Mouse (Mus musculus) kidney, embryonic 14.5 days (tissue): ENCODE measurements at regions not wholly inside any gene's neighbourhood (a gene's known extent, or its start where the extent isn't known, plus 50 kb on each side); places are given as distances from the start of the nearest gene placed in this dataset.

ENCODE experiments used
- ATAC-seq: fragments of 200-750 bp; cut with Nextera tagmentation; 2 replicates; pipeline ENCODE4 v1.8.0; 2017; ENCODE audit warnings: moderate number of reproducible peaks, mild to moderate bottlenecking, moderate TSS enrichment, moderate library complexity; ENCODE audit not compliant: low FRiP score, low TSS enrichment
- H3K27ac ChIP-seq: fragments of 300-500 bp; sonication (generic); 2 replicates; pipeline ENCODE4 v1.5.1; 2014; ENCODE audit warnings: low read depth, mild to moderate bottlenecking, low read length, moderate library complexity, mixed read lengths
- H3K27me3 ChIP-seq: fragments of 300-500 bp; sonication (generic); 2 replicates; pipeline ENCODE4 v1.6.1; 2014; ENCODE audit warnings: mild to moderate bottlenecking, low read length; ENCODE audit not compliant: control insufficient read depth, insufficient read depth
- H3K36me3 ChIP-seq: fragments of 300-500 bp; sonication (generic); 2 replicates; pipeline ENCODE4 v1.6.1; 2014; ENCODE audit warnings: low read length, mixed read lengths; ENCODE audit not compliant: control insufficient read depth, insufficient read depth
- H3K4me1 ChIP-seq: fragments of 300-500 bp; sonication (generic); 2 replicates; pipeline ENCODE4 v1.6.1; 2014; ENCODE audit warnings: low read length, mixed read lengths; ENCODE audit not compliant: control insufficient read depth, insufficient read depth
- H3K4me2 ChIP-seq: fragments of 300-500 bp; sonication (generic); replicated peaks from 2 replicates; pipeline ENCODE4 v1.6.1; 2014; ENCODE audit warnings: low read depth, mild to moderate bottlenecking, low read length
- H3K4me3 ChIP-seq: fragments of 300-500 bp; sonication (generic); 2 replicates; pipeline ENCODE4 v1.5.1; 2014; ENCODE audit warnings: mild to moderate bottlenecking, low read length
- H3K9ac ChIP-seq: fragments of 300-500 bp; sonication (generic); 2 replicates; pipeline ENCODE4 v1.6.1; 2014; ENCODE audit warnings: low read depth, mild to moderate bottlenecking, low read length, moderate library complexity
- H3K9me3 ChIP-seq: fragments of 300-500 bp; sonication (generic); 2 replicates; pipeline ENCODE4 v1.6.1; 2016; ENCODE audit warnings: low read length; ENCODE audit not compliant: control insufficient read depth
- WGBS: fragments of 180-500 bp; shearing (Covaris S2); extraction: QIAGEN DNeasy Blood & Tissue Kit; methylation state at CpG from one replicate; pipeline ENCODE4 v1.1.7; 2014; 5-methylcytosine and 5-hydroxymethylcytosine counted together

DNA sequence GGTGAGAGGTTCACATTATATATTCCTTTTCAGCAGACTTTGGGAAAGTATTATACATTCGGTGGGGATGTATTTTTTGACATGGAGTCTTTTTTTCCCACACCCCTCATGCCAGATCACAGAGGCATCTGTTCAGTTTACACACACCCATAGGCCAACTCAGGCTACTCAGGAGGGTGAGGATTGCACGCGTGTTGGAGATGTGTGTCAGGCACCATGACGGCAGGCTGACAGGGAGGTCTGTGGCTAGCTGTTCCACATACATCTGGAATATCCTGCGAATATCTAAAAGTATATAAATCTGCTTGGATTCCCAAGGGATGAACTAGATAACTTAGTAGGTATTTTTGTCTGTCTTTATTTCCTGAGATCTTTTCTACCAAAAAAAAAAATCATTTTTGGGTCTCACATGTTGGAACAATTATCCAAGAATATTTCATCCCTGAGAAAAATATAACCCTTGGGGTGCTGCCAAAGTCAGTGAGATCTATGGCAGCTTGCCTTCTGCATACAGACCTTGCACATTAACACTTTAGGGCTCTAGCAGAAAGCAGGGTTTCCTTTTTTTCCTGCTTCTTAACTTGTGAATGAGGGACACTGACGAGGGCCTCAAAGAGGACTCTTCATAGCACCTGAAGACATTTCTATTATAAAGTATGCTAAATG is 260.4 kb upstream of the Dph6 start:
- Histone ChIP-seq H3K27ac (no peak overlapping the region), H3K9ac (no peak overlapping the region), H3K4me1 (0 out of 2 replicates have a peak, but pooled peaks cover 8% of the 10 kb centered on the region), H3K9me3 (no peaks in the 10 kb centered on the region), H3K27me3 (no peaks in the 10 kb centered on the region), H3K4me3 (no peak overlapping the region), H3K36me3 (no peaks in the 10 kb centered on the region), H3K4me2 (no peak overlapping the region)
- WGBS = 77% methylated on average over 6 of the region's 6 CpGs
- no peak for ATAC-seq

GRCm38 (mm10) chr2:114918420-114919332 is 263.9 kb upstream of the Dph6 start:
- Histone ChIP-seq H3K27ac (no peak overlapping the region), H3K4me1 (0 out of 2 replicates have a peak, but pooled peaks cover 5% of the 10 kb centered on the region), H3K4me2 (no peak overlapping the region), H3K9me3 (no peaks in the 10 kb centered on the region), H3K27me3 (no peaks in the 10 kb centered on the region), H3K36me3 (no peaks in the 10 kb centered on the region), H3K4me3 (no peak overlapping the region), H3K9ac (no peak overlapping the region)
- ATAC-seq = peak; percentile 87
- 58% methylated on average over 16 of the region's 16 CpGs for WGBS

GRCm38 (mm10) chr2:114923911-114924310 is 269.1 kb upstream of the Dph6 start:
- H3K4me2 ChIP-seq = no peak overlapping the region
- no peaks in the 10 kb centered on the region for H3K36me3 ChIP-seq
- H3K27ac ChIP-seq = no peak overlapping the region
- no peak overlapping the region for H3K4me3 ChIP-seq
- no peaks in the 10 kb centered on the region for H3K9me3 ChIP-seq
- no peak for ATAC-seq
- no peaks in the 10 kb centered on the region for H3K4me1 ChIP-seq
- H3K9ac ChIP-seq = no peak overlapping the region
- H3K27me3 ChIP-seq = no peaks in the 10 kb centered on the region
- WGBS = 73% methylated on average over 2 of the region's 2 CpGs

DNA sequence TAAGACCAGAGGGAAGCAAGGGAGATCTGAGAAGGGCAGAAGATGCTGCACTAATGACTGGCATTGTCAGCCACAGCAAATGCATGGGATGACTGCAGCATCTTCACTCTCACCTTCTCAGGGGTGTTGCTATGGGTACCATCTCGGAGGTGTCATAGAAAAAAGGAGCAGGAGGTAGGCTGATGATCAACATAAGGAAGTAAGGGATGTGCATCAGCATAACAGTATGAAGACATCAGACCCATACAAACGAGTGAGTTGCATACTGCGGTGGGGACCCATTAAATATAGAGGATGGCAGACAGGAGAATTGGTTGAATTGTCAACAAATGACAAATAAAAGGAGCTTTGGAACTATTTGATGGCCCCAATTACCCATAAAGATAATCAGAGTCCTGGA is 280.7 kb upstream of the Dph6 start:
- no peak overlapping the region for H3K9ac ChIP-seq
- H3K27ac ChIP-seq = no peak overlapping the region
- no peak for ATAC-seq
- H3K9me3 ChIP-seq = no peaks in the 10 kb centered on the region
- 62% methylated on average over 3 of the region's 3 CpGs for WGBS
- H3K4me2 ChIP-seq = no peak overlapping the region
- H3K27me3 ChIP-seq = no peaks in the 10 kb centered on the region
- no peaks in the 10 kb centered on the region for H3K4me1 ChIP-seq
- no peaks in the 10 kb centered on the region for H3K36me3 ChIP-seq
- H3K4me3 ChIP-seq = no peak overlapping the region

GRCm38 (mm10) chr2:114938416-114939147 is 283.8 kb upstream of the Dph6 start:
- ATAC-seq = no peak
- H3K9me3 ChIP-seq = no peaks in the 10 kb centered on the region
- H3K27ac ChIP-seq = peak overlapping the region; percentile 55; the same call in 1 of the 2 replicates
- H3K9ac ChIP-seq = no peak overlapping the region
- no peaks in the 10 kb centered on the region for H3K27me3 ChIP-seq
- no peak overlapping the region for H3K4me3 ChIP-seq
- H3K4me2 ChIP-seq = no peak overlapping the region
- no peaks in the 10 kb centered on the region for H3K36me3 ChIP-seq
- no peaks in the 10 kb centered on the region for H3K4me1 ChIP-seq
- WGBS = 51% methylated on average over 7 of the region's 7 CpGs

GRCm38 (mm10) chr2:114966111-114966510 is 311.3 kb upstream of the Dph6 start:
- ATAC-seq = no peak
- no peak overlapping the region for H3K27ac ChIP-seq
- WGBS = 65% methylated on average over 3 of the region's 3 CpGs

GRCm38 (mm10) chr2:114968651-114969050 is 313.9 kb upstream of the Dph6 start:
- ATAC-seq = no peak
- Histone ChIP-seq H3K4me3 (no peak overlapping the region), H3K4me1 (no peaks in the 10 kb centered on the region), H3K9me3 (no peaks in the 10 kb centered on the region), H3K4me2 (no peak overlapping the region), H3K36me3 (no peaks in the 10 kb centered on the region), H3K27me3 (no peaks in the 10 kb centered on the region), H3K27ac (no peak overlapping the region), H3K9ac (no peak overlapping the region)
- WGBS = 67% methylated on average over 1 of the region's 1 CpGs

More at GRCm38 (mm10) chr2:114966111-114966510, 311.3 kb upstream of the Dph6 start:
- Histone ChIP-seq H3K36me3 (no peaks in the 10 kb centered on the region), H3K4me3 (no peak overlapping the region), H3K4me2 (no peak overlapping the region), H3K9me3 (no peaks in the 10 kb centered on the region), H3K4me1 (no peaks in the 10 kb centered on the region), H3K27me3 (no peaks in the 10 kb centered on the region), H3K9ac (no peak overlapping the region)

- H3K9me3 ChIP-seq = no peaks in the 10 kb centered on the region
- H3K4me2 ChIP-seq = no peak overlapping the region
- H3K36me3 ChIP-seq = no peaks in the 10 kb centered on the region
- no peaks in the 10 kb centered on the region for H3K4me1 ChIP-seq
- H3K4me3 ChIP-seq = no peak overlapping the region
- H3K27ac ChIP-seq = no peak overlapping the region
- ATAC-seq = no peak
- no peak overlapping the region for H3K9ac ChIP-seq
- no peaks in the 10 kb centered on the region for H3K27me3 ChIP-seq
These were observed 338.7 kb upstream of the Dph6 start for GRCm38 (mm10) chr2:114993419-114993818.
